Mouse (Mus musculus): ENCODE data around the gene Ptpn12. TPM values are rescaled to one million over a fixed set of nuclear protein-coding genes. Genes with fewer than 3 reads are reported as not detected.

Ptpn12 gene
- polyA plus RNA-seq, 1 experiment from 2014 or later: 8.8 TPM

DNA sequence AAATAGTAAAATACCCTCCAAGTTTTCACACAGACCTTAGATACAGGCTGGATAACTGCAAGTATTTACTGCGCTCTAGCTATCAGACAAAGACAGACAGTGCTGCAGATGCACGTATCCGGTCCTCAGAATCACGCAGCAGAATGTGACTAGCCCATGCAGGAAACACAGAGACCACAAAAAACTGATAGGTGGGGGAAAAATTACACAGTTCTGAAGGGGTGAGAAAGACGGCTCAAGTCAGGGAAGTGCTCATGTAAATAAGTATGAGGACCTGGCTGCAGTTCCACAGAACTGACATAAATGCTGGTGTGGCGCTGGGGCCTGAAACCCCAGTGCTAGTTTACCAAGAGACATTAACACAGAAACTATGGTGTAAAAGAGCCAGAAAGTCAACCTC, 53.0 kb downstream of the Ptpn12 start:
- no peaks in the 10 kb centered on the region for H3K27me3 ChIP-seq (ENCODE audit: control insufficient read depth, insufficient read depth, low read length)
- DNase-seq (ENCODE audit: low spot score): no peak
- WGBS: 90% methylated on average over 6 of the region's 6 CpGs

DNA sequence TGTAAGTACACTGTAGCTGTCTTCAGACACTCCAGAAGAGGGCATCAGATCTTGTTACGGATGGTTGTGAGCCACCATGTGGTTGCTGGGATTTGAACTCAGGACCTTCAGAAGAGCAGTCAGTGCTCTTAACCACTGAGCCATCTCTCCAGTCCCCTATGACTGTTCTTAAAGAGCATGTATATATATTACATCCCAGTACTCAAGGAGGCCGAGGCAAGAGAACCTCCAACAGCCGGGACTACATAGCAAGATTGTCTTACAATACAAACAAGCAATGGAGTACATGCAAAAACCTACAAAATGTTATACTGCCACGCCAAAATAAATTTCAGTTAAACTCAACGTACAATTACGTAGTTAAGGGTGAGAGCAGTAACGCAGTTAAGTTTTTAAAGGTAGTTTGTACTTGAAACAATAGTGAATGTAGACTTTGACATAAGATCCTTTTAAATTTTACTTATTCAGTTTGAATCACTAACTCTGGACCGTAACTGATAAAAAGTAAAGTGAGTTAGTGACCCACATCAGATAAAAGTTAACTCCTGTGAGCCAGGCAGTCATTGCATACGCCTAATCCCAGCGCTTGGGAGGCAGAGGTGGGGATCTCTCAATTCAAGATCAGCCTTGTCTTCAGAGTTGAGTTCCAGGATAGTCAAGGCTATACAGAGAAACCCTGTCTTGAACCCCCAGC, 53.9 kb downstream of the Ptpn12 start:
- no peak overlapping the region for H3K9ac ChIP-seq (ENCODE audit: low read length)
- H3K27ac ChIP-seq (replicated peaks): no peak overlapping the region
- DNase-seq (ENCODE audit: low spot score): no peak
- H3K36me3 ChIP-seq (ENCODE audit: control insufficient read depth, insufficient read depth, low read length): peaks cover 28% of the 10 kb centered on the region
- no peaks in the 10 kb centered on the region for H3K27me3 ChIP-seq (ENCODE audit: control insufficient read depth, insufficient read depth, low read length)
- no peak for ATAC-seq (ENCODE audit: low FRiP score, low TSS enrichment)
- H3K4me1 ChIP-seq (replicated peaks; ENCODE audit: control insufficient read depth, insufficient read depth): no peaks in the 10 kb centered on the region
- no peak for TF ChIP-seq CTCF (IDR thresholded peaks at IDR 0.05; ENCODE audit: low read depth)
- TF ChIP-seq EP300 (optimal IDR thresholded peaks at IDR 0.05): no peak
- no peak overlapping the region for H3K4me2 ChIP-seq (replicated peaks; ENCODE audit: low read depth)
- WGBS: 94% methylated on average over 9 of the region's 10 CpGs
- H3K9me3 ChIP-seq (ENCODE audit: control insufficient read depth, low read length): no peaks in the 10 kb centered on the region
- H3K4me3 ChIP-seq (ENCODE audit: low read depth, low read length): no peak overlapping the region

More for the DNA sequence above, 53.0 kb downstream of the Ptpn12 start:
- Histone ChIP-seq H3K4me2 (replicated peaks; ENCODE audit: low read depth) (no peak overlapping the region), H3K9me3 (ENCODE audit: control insufficient read depth, low read length) (no peaks in the 10 kb centered on the region), H3K27ac (replicated peaks) (no peak overlapping the region), H3K9ac (ENCODE audit: low read length) (no peak overlapping the region), H3K4me3 (ENCODE audit: low read depth, low read length) (no peak overlapping the region), H3K36me3 (ENCODE audit: control insufficient read depth, insufficient read depth, low read length) (peaks cover 24% of the 10 kb centered on the region), H3K4me1 (replicated peaks; ENCODE audit: control insufficient read depth, insufficient read depth) (no peaks in the 10 kb centered on the region)
- no peak for TF ChIP-seq EP300 (optimal IDR thresholded peaks at IDR 0.05)
- no peak for TF ChIP-seq CTCF (IDR thresholded peaks at IDR 0.05; ENCODE audit: low read depth)
- no peak for ATAC-seq (ENCODE audit: low FRiP score, low TSS enrichment)

DNA sequence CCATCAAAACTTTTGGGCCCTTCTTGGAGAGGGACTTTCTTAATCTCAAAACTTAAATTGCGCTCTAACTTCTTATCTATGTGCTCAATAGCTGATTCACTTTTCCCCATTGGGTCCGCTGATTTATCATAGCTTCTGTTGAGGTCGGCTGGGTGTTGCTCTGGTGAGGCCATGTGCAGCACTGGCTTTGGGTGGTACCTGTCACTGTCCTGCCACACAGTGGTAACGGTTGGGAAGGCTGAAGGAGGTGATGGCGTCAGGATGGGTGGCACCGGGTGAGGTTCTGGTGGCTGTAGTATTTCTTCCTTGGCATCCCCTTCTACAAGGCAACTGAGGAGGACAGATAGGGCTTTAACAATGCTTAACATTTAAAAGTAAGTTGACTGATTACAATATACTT, 57.3 kb downstream of the Ptpn12 start:
- no peak for TF ChIP-seq EP300 (optimal IDR thresholded peaks at IDR 0.05)
- ATAC-seq (ENCODE audit: low FRiP score, low TSS enrichment) (no peak), DNase-seq (ENCODE audit: low spot score) (no peak)
- H3K4me2 ChIP-seq (replicated peaks; ENCODE audit: low read depth): no peak overlapping the region
- WGBS: 92% methylated on average over 6 of the region's 6 CpGs
- no peak overlapping the region for H3K4me3 ChIP-seq (ENCODE audit: low read depth, low read length)
- no peaks in the 10 kb centered on the region for H3K27me3 ChIP-seq (ENCODE audit: control insufficient read depth, insufficient read depth, low read length)
- H3K9me3 ChIP-seq (ENCODE audit: control insufficient read depth, low read length): no peaks in the 10 kb centered on the region
- H3K4me1 ChIP-seq (replicated peaks; ENCODE audit: control insufficient read depth, insufficient read depth): no peaks in the 10 kb centered on the region
- no peak overlapping the region for H3K9ac ChIP-seq (ENCODE audit: low read length)
- H3K27ac ChIP-seq (replicated peaks): no peak overlapping the region
- peaks cover 33% of the 10 kb centered on the region for H3K36me3 ChIP-seq (ENCODE audit: control insufficient read depth, insufficient read depth, low read length)

DNA sequence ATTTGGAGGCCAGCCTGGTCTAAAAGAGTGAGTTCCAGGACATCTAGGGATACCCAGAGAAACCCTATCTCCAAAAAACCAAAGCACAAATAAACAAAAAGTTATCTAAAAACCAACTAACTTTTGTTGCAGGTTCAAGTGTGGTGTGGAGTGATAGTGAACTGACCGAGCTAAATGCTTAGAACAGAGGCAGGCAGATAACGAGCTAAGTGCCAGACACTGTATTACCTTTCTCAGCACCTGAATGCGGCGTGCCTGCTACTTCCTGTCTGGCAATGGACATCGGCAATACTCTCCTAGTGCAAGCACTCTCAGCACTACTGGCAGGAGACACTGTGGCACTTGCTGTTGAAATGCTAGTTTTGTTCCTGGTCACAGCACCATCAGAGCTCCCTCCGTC, 58.2 kb downstream of the Ptpn12 start:
- no peak for ATAC-seq (ENCODE audit: low FRiP score, low TSS enrichment)
- H3K36me3 ChIP-seq (ENCODE audit: control insufficient read depth, insufficient read depth, low read length): peaks cover 31% of the 10 kb centered on the region
- no peaks in the 10 kb centered on the region for H3K9me3 ChIP-seq (ENCODE audit: control insufficient read depth, low read length)
- TF ChIP-seq CTCF (IDR thresholded peaks at IDR 0.05; ENCODE audit: low read depth) (no peak), EP300 (optimal IDR thresholded peaks at IDR 0.05) (no peak)
- WGBS: 94% methylated on average over 6 of the region's 6 CpGs
- no peaks in the 10 kb centered on the region for H3K4me1 ChIP-seq (replicated peaks; ENCODE audit: control insufficient read depth, insufficient read depth)
- H3K4me3 ChIP-seq (ENCODE audit: low read depth, low read length): no peak overlapping the region
- H3K27ac ChIP-seq (replicated peaks): no peak overlapping the region
- DNase-seq (ENCODE audit: low spot score): no peak
- no peaks in the 10 kb centered on the region for H3K27me3 ChIP-seq (ENCODE audit: control insufficient read depth, insufficient read depth, low read length)
- H3K4me2 ChIP-seq (replicated peaks; ENCODE audit: low read depth): no peak overlapping the region
- H3K9ac ChIP-seq (ENCODE audit: low read length): no peak overlapping the region

DNA sequence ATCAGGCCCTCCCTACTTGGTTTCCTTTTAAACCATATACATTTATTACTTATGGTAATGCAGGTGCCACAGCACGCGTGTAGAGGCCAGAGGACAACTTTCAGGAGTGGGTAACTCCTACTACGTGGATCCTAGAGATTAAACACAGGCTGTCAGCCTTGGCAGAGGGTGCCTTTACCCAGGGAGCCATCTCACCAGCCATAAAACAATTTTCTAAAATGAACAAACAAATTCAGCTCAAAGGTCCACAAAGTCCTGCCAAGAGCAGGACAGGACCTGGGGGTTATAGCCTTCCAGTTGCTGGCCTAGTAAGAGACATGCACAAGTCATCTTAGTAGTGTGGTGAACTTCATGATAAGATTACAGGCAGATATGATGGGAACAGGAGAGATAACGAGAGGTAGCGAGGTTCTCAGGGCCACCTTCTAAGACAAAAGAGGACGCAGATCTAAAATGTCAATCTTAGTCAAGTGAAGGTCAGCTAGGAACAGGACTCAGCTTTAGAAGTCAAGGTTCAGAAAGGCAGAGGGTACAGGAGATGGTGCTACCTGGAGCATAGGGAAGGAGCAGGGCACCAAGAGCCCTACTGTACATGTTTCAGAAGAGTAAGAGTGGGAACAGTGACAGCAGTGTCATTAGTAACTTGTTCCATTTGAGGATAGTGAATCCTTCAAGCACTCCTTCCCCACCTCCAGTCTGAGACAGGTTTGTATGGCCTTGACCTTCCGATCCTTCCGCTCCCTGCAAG, 65.5 kb downstream of the Ptpn12 start:
- TF ChIP-seq EP300 (optimal IDR thresholded peaks at IDR 0.05): no peak
- TF ChIP-seq CTCF (IDR thresholded peaks at IDR 0.05; ENCODE audit: low read depth): no peak
- no peak overlapping the region for H3K4me3 ChIP-seq (ENCODE audit: low read depth, low read length)
- no peak overlapping the region for H3K9ac ChIP-seq (ENCODE audit: low read length)
- H3K27me3 ChIP-seq (ENCODE audit: control insufficient read depth, insufficient read depth, low read length): no peaks in the 10 kb centered on the region
- H3K27ac ChIP-seq (replicated peaks): no peak overlapping the region
- no peaks in the 10 kb centered on the region for H3K4me1 ChIP-seq (replicated peaks; ENCODE audit: control insufficient read depth, insufficient read depth)
- H3K9me3 ChIP-seq (ENCODE audit: control insufficient read depth, low read length): no peaks in the 10 kb centered on the region
- H3K36me3 ChIP-seq (ENCODE audit: control insufficient read depth, insufficient read depth, low read length): peaks cover 10% of the 10 kb centered on the region
- H3K4me2 ChIP-seq (replicated peaks; ENCODE audit: low read depth): no peak overlapping the region
- ATAC-seq (ENCODE audit: low FRiP score, low TSS enrichment) (no peak), DNase-seq (ENCODE audit: low spot score) (no peak)
- 95% methylated on average over 8 of the region's 8 CpGs for WGBS

DNA sequence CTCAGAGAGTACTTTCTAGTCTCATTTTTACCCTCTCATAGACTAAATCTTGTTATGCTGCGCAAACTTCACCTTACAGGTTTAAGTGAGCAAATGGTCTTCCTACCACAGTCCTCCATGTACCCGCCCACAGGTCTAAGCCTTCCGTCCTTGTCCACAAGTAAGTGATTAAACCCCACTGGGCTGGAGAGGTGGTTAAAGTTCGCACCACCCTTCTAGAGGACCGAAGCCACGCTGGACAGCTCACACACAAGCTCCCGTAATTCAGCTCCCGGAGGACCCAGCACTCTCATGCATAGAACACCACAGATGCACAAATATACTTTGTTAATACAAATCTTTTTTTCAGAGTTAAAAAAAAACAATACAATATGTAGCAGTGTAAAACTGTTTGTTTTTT, 69.4 kb downstream of the Ptpn12 start:
- Histone ChIP-seq H3K4me2 (replicated peaks; ENCODE audit: low read depth) (no peak overlapping the region), H3K27ac (replicated peaks) (no peak overlapping the region), H3K9me3 (ENCODE audit: control insufficient read depth, low read length) (no peaks in the 10 kb centered on the region), H3K27me3 (ENCODE audit: control insufficient read depth, insufficient read depth, low read length) (no peaks in the 10 kb centered on the region), H3K4me3 (ENCODE audit: low read depth, low read length) (no peak overlapping the region), H3K4me1 (replicated peaks; ENCODE audit: control insufficient read depth, insufficient read depth) (no peaks in the 10 kb centered on the region), H3K36me3 (ENCODE audit: control insufficient read depth, insufficient read depth, low read length) (peaks cover 8% of the 10 kb centered on the region), H3K9ac (ENCODE audit: low read length) (no peak overlapping the region)
- no peak for TF ChIP-seq CTCF (IDR thresholded peaks at IDR 0.05; ENCODE audit: low read depth)
- TF ChIP-seq EP300 (optimal IDR thresholded peaks at IDR 0.05): no peak
- DNase-seq (ENCODE audit: low spot score) (no peak), ATAC-seq (ENCODE audit: low FRiP score, low TSS enrichment) (no peak)
- 96% methylated on average over 8 of the region's 8 CpGs for WGBS

All from stomach, postnatal 0 days (tissue).